Mouse (Mus musculus) ES-E14 (cell line): ENCODE results near the gene Pik3c2g.

ENCODE experiments used
- CHD2 ChIP-seq: IDR thresholded peaks from 2 replicates; pipeline ENCODE4 v1.6.1; 2014; ENCODE audit warnings: mild to moderate bottlenecking, low read depth, low read length, inconsistent platforms
- MAFK ChIP-seq: IDR thresholded peaks from 2 replicates; pipeline ENCODE4 v1.6.1; 2014; ENCODE audit warnings: mild to moderate bottlenecking, low read depth, low read length, inconsistent platforms; ENCODE audit not compliant: insufficient read depth
- ZC3H11A ChIP-seq: IDR thresholded peaks from 2 replicates; pipeline ENCODE4 v1.6.1; 2012; ENCODE audit warnings: low read depth, mild to moderate bottlenecking, inconsistent platforms, low read length, borderline replicate concordance
- ZNF384 ChIP-seq: IDR thresholded peaks from 2 replicates; pipeline ENCODE4 v1.6.1; 2012; ENCODE audit warnings: low read depth, low read length, inconsistent platforms

DNA sequence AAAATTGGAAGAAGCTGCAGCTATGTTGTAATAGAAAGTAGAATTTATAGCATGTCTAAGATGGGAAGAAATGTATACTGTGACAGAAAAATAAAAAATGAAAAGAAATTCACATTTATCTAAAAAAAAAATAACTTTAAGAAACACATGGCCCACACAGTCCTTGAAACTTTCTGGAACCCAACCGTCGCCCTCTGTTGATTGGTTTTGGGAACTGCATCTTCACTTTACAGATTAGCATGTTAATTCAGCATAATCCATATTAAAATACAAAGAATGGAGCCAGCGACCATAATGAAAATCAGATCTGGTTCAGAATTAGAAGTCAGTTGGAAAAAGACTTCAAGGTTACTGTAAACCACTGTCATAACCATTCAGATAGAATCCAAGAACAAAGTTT is 183.5 kb downstream of the Pik3c2g start:
- TF ChIP-seq ZC3H11A = no peak
- no peak for TF ChIP-seq ZNF384
- no peak for TF ChIP-seq CHD2
- no peak for TF ChIP-seq MAFK
